Mouse (Mus musculus): Measurements from ENCODE around the gene Sptssb. TPM values are rescaled to one million over a fixed set of nuclear protein-coding genes. Genes with fewer than 3 reads are reported as not detected.

Sptssb gene
- total RNA-seq, 2 experiments from 2014 or later, result not detected

Other genes with a start within 250 kb of the Sptssb start
- gene Nmd3, start 138.0 kb downstream of the Sptssb start, total RNA-seq (2021), result 10 to 100 TPM; 38.6 to 48.0 TPM
- gene Otol1, start 147.7 kb upstream of the Sptssb start, total RNA-seq (2021), result not detected